Mouse (Mus musculus) MN1 (cell line): ENCODE measurements around the gene Prkag2.

Experiments used
- DNase-seq: peaks from one replicate; pipeline ENCODE4 v3.0.0-alpha.2; 2016; ENCODE audit warnings: low spot score

The Prkag2 gene

GRCm38 (mm10) chr5:24999351-24999750, 101.1 kb downstream of the Prkag2 start:
- DNase-seq: no peak

GRCm38 (mm10) chr5:24995576-24996100, 104.8 kb downstream of the Prkag2 start:
- DNase-seq: no peak

- DNase-seq: no peak
These were observed 107.3 kb downstream of the Prkag2 start for GRCm38 (mm10) chr5:24993190-24993589.

- DNase-seq: no peak
These were observed 108.9 kb downstream of the Prkag2 start for GRCm38 (mm10) chr5:24991575-24991974.

- DNase-seq: no peak
These were observed 110.0 kb downstream of the Prkag2 start for GRCm38 (mm10) chr5:24990460-24990859.

GRCm38 (mm10) chr5:24989683-24990082, 110.8 kb downstream of the Prkag2 start:
- no peak for DNase-seq

- no peak for DNase-seq
These were observed 113.5 kb downstream of the Prkag2 start for GRCm38 (mm10) chr5:24986956-24987355.

- DNase-seq: no peak
These were observed 114.1 kb downstream of the Prkag2 start for GRCm38 (mm10) chr5:24986204-24986940.

GRCm38 (mm10) chr5:24985434-24986176, 114.8 kb downstream of the Prkag2 start:
- no peak for DNase-seq

GRCm38 (mm10) chr5:24984157-24984556, 116.3 kb downstream of the Prkag2 start:
- no peak for DNase-seq

GRCm38 (mm10) chr5:24983539-24983938, 116.9 kb downstream of the Prkag2 start:
- DNase-seq: peak; percentile 44

GRCm38 (mm10) chr5:24982258-24982657, 118.2 kb downstream of the Prkag2 start:
- DNase-seq: no peak

GRCm38 (mm10) chr5:24981765-24982164, 118.7 kb downstream of the Prkag2 start:
- no peak for DNase-seq

- no peak for DNase-seq
These were observed 120.5 kb downstream of the Prkag2 start for GRCm38 (mm10) chr5:24979968-24980345.

- DNase-seq: no peak
These were observed 121.0 kb downstream of the Prkag2 start for GRCm38 (mm10) chr5:24979312-24979967.

- no peak for DNase-seq
These were observed 123.5 kb downstream of the Prkag2 start for GRCm38 (mm10) chr5:24976907-24977306.

- DNase-seq: no peak
These were observed 124.2 kb downstream of the Prkag2 start for GRCm38 (mm10) chr5:24976236-24976635.

GRCm38 (mm10) chr5:24975100-24975499, 125.3 kb downstream of the Prkag2 start:
- DNase-seq: no peak

- peak; percentile 66 for DNase-seq
These were observed 126.7 kb downstream of the Prkag2 start for GRCm38 (mm10) chr5:24973672-24974225.

GRCm38 (mm10) chr5:24973228-24973627, 127.2 kb downstream of the Prkag2 start:
- peak; percentile 77 for DNase-seq

GRCm38 (mm10) chr5:24970552-24971275, 129.7 kb downstream of the Prkag2 start:
- DNase-seq: no peak
